Mouse (Mus musculus) skeletal muscle tissue, adult 2 months (tissue): Measurements from ENCODE around the gene 1700017B05Rik.
"Not testable (repeated sequence)": the region's sequence is repeated elsewhere in the genome, so short reads cannot be mapped to it uniquely, and the experiment has no call there.

Source experiments
- DNase-seq: peaks from one replicate; pipeline ENCODE4 v3.0.0-alpha.2; 2012; ENCODE audit warnings: low read depth, low spot score

The 1700017B05Rik gene

GRCm38 (mm10) chr9:57220356-57220755, 42.1 kb downstream of the 1700017B05Rik start:
- no peak for DNase-seq

DNA sequence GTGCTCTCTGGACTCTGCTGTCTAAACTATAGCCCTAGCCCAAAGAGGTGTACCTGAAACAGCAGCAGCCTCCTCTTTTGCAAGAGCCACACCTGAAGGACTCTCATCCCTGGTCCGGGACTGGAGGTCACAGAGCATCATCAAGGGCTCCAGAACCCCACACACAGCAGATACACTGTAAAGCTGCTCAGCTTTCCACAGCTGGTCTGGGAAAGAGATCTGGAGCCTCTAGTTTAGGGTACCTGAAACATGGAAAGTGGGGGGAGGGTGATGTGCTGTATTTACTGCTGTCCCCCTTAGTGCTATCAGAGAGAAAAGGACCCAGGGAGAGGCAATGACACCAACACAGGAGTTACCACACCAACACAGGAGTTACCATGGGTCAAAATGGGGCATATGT, 42.9 kb downstream of the 1700017B05Rik start:
- DNase-seq, result no peak

- no peak for DNase-seq
These were observed 43.6 kb downstream of the 1700017B05Rik start for GRCm38 (mm10) chr9:57218776-57219175.

GRCm38 (mm10) chr9:57217220-57217619, 45.2 kb downstream of the 1700017B05Rik start:
- no peak for DNase-seq

- no peak for DNase-seq
These were observed 47.9 kb downstream of the 1700017B05Rik start for GRCm38 (mm10) chr9:57214500-57214899.

- no peak for DNase-seq
These were observed 49.8 kb downstream of the 1700017B05Rik start for GRCm38 (mm10) chr9:57212448-57213222.

- no peak for DNase-seq
These were observed 53.1 kb downstream of the 1700017B05Rik start for GRCm38 (mm10) chr9:57209316-57209715.

DNA sequence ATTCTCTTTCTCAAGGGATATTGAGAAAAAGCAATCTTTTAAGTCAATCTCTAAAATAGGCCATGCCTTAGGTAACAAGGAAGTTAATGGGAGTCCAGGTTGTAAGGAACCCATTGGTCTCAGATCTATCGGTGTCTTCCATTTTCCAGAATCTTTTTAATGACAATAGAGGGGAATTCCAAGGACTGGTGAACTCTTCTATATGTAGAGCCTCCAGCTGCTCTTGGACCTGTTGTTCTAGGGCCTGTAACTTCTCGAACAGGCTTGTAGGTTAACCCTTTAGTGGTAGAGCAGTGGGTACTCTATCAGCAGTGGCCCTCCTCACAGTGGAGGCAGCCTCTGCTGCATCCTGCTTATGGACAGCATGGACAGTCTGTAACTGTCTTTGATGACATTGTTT, 55.5 kb downstream of the 1700017B05Rik start:
- no peak for DNase-seq

DNA sequence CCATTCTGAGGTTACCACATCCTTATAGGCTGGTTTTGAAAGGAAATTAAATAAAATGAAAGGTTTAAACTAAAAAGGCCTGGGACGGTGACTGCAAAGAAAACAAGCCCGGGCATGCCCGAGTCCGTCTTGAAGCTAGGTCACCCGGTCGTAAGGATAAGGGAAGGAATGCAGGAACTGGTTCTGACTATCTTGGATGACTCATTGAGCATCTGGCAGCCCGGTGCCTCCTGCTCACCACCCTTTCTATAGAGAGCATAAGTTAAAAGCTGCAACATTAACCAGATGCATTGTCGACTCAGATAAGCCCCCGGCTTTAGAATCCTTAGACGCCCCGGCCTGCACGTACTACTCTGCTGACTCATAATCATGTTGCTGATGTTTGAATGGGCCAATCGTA, 58.8 kb downstream of the 1700017B05Rik start:
- DNase-seq, result not testable (repeated sequence)
